Mouse (Mus musculus) limb, embryonic 10.5 days (tissue): ENCODE results near the gene Sar1b. TPM values are rescaled to one million over a fixed set of nuclear protein-coding genes. Genes with fewer than 3 reads are reported as not detected.
"Not testable (repeated sequence)": the region's sequence is repeated elsewhere in the genome, so short reads cannot be mapped to it uniquely, and the experiment has no call there.

ENCODE experiments used
- DNase-seq: peaks from one replicate; pipeline ENCODE4 v3.0.0-alpha.2; 2017; ENCODE audit warnings: low spot score
- H3K27ac ChIP-seq: fragments of 300-500 bp; sonication (generic); 2 replicates; pipeline ENCODE4 v1.5.1; 2016; ENCODE audit warnings: mild to moderate bottlenecking
- H3K27me3 ChIP-seq: fragments of 300-500 bp; sonication (generic); 2 replicates; pipeline ENCODE4 v1.6.1; 2016; ENCODE audit warnings: low read depth, mild to moderate bottlenecking; ENCODE audit not compliant: poor library complexity, severe bottlenecking
- H3K36me3 ChIP-seq: fragments of 300-500 bp; sonication (generic); 2 replicates; pipeline ENCODE4 v1.6.1; 2016; ENCODE audit warnings: mild to moderate bottlenecking, moderate library complexity
- H3K4me1 ChIP-seq: fragments of 300-500 bp; sonication (generic); 2 replicates; pipeline ENCODE4 v1.6.1; 2016
- H3K4me3 ChIP-seq: fragments of 300-500 bp; sonication (generic); 2 replicates; pipeline ENCODE4 v1.5.1; 2016; ENCODE audit warnings: mild to moderate bottlenecking, moderate library complexity
- H3K9me3 ChIP-seq: fragments of 300-500 bp; sonication (generic); replicated peaks from 2 replicates; pipeline ENCODE4 v1.6.1; 2016; ENCODE audit warnings: mild to moderate bottlenecking
- WGBS: fragments of 180-500 bp; shearing (Covaris S2); methylation state at CpG from one replicate; pipeline ENCODE4 v1.1.7; 2016; 5-methylcytosine and 5-hydroxymethylcytosine counted together
- polyA plus RNA-seq: library from polyadenylated mRNA; unstranded; fragments of >200 nt; fragmentation: Nextera tagmentation; extraction: Ambion mirVana; gene quantifications from 2 replicates; pipeline ENCODE4 v1.2.1, GENCODE M21; 2016

Gene Sar1b
- polyA plus RNA-seq, 1 experiment from 2014 or later: 96.8 TPM

DNA sequence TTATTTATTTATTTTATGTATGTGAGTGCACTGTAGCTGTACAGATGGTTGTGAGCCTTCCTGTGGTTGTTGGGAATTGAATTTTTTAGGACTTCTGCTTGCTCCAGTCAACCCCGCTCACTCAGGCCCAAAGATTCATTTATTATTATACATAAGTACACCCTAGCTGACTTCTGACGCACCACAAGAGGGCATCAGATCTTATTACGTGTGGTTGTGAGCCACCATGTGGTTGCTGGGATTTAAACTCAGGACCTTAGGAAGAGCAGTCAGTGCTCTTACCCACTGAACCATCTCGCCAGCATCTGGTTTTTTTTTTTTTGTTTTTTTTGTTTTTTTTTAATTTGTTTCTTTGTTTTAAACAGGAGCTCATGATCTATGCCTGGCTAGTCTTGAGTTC lies 26.2 kb downstream of the Sar1b start:
- not testable (repeated sequence) for H3K27ac ChIP-seq, H3K9me3 ChIP-seq, H3K4me1 ChIP-seq, H3K4me3 ChIP-seq, H3K27me3 ChIP-seq, DNase-seq
- peaks cover 73% of the 10 kb centered on the region for H3K36me3 ChIP-seq
- 87% methylated on average over 4 of the region's 4 CpGs for WGBS

DNA sequence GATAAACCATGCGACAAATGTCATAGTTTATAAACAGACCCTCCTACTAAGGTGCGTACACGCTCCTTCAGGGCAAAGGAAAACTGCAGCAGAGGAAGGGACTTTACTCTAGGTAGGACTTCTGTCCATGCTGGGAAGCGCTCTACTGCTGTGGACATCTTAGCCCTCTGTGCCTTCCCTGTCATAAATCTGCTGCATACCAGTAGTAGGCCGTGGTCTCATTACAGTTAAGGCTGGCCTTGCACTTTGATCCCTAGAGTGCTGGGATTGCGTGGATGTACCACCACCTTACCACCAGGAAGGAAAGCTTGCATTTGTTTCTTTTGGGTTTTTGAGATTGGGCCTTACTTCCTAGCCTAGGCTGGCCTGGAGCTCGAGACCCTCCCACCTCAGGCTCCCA lies 27.2 kb downstream of the Sar1b start:
- Histone ChIP-seq H3K4me1 (peaks cover 7% of the 10 kb centered on the region), H3K27ac (no peak overlapping the region), H3K36me3 (peaks cover 67% of the 10 kb centered on the region), H3K27me3 (no peaks in the 10 kb centered on the region), H3K9me3 (no peaks in the 10 kb centered on the region), H3K4me3 (no peak overlapping the region)
- 95% methylated on average over 7 of the region's 7 CpGs for WGBS
- DNase-seq: no peak

DNA sequence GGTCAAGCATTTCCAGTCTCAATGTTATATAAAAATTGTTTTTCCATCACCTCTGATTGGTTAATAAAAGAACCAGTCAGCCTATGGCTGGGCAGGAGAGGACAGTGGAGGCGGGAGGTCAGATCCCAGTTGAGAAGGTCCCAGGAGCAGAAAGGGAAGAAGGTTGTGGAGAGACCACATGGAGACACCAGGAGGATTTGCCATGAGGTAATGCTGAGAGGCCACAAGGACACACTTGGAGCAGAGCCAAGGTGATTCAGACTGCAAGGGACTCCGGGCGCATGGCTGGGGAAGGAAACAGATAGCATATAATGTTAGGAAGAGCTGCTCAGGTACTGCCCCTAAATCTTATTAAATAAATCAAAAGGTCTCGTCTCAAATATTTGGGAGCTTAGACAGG lies 32.8 kb downstream of the Sar1b start:
- DNase-seq: no peak
- no peak overlapping the region for H3K4me3 ChIP-seq
- 89% methylated on average over 4 of the region's 4 CpGs for WGBS
- H3K9me3 ChIP-seq: no peaks in the 10 kb centered on the region
- no peak overlapping the region for H3K27ac ChIP-seq
- H3K36me3 ChIP-seq: peaks cover 14% of the 10 kb centered on the region
- H3K27me3 ChIP-seq: no peaks in the 10 kb centered on the region
- peaks cover 13% of the 10 kb centered on the region for H3K4me1 ChIP-seq

DNA sequence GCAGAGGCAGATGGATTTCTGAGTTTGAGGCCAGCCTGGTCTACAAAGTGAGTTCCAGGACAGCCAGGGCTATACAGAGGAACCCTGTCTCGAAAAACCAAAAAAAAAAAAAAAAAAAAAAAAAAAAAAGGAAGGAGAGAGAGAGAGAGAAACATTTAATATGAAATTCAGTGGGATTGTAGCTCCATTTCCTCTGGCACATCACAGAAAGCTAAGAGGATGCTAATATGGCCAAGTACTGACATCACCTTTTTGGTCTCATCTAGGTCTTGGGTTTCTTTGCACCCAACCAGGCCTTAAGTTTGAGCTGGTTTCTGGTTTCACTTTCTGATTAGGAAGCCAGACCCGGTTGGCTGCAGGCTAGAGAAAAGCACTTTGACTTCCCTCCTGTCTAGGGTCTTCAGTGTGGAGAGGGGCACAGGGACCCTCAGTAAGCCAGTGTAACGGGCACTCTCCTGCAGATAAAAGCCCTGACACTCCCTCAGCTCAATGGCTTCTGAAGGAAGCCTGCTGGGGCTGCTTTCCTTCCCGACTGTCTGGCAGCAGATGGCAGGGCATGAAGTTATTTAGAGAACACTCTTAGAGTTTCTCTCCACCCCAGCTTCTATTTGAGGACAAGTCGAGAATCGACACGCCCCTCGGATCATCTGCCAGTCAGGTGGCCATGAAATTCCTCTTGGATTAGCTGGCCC lies 37.3 kb downstream of the Sar1b start:
- H3K9me3 ChIP-seq: no peaks in the 10 kb centered on the region
- WGBS: 41% methylated on average over 8 of the region's 8 CpGs
- H3K27me3 ChIP-seq: no peaks in the 10 kb centered on the region
- H3K4me1 ChIP-seq: peaks cover 10% of the 10 kb centered on the region
- no peaks in the 10 kb centered on the region for H3K36me3 ChIP-seq
- H3K27ac ChIP-seq: no peak overlapping the region
- no peak for DNase-seq
- no peak overlapping the region for H3K4me3 ChIP-seq

DNA sequence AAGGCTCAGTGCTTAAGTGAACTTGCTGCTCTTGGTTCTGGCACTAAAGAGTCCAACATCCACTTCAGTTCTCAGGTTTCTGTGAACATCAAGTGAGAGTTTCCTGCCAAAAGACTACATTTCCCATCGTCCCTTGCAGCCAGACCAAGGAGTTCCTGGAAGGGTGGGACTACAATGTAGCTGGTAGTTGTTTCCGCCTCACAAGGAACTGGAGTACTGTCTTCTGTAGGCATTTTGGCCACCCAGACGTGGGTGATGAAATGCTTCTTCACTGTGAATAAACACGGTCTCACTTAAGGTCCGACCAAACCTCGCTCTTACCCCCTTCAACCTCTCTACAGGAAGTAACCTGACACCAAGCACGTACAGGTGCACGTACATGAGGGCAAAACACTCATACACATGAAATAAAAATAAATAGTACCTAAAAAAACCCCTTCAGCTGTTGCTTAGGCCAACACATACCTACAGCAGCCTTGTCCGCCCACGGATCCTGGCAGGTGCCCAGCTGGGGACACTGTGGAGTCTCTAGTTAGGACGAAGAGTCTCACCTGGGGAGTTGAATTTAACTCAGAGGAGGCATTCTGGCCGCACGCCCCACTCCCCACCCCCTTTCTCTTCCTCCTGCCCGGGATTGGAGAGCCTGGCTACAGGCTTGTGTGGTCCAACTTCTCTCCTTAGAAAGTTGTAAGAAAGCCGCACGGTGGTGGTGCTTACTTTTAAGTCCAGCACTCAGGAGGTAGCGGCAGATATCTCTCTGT lies 41.9 kb downstream of the Sar1b start:
- peak; percentile 63 for DNase-seq
- no peaks in the 10 kb centered on the region for H3K36me3 ChIP-seq
- no peaks in the 10 kb centered on the region for H3K27me3 ChIP-seq
- H3K9me3 ChIP-seq: no peaks in the 10 kb centered on the region
- WGBS: 21% methylated on average over 17 of the region's 17 CpGs
- peaks cover 24% of the 10 kb centered on the region for H3K4me1 ChIP-seq
- peak overlapping the region; percentile 75 for H3K27ac ChIP-seq
- H3K4me3 ChIP-seq: peak overlapping the region; percentile 56

DNA sequence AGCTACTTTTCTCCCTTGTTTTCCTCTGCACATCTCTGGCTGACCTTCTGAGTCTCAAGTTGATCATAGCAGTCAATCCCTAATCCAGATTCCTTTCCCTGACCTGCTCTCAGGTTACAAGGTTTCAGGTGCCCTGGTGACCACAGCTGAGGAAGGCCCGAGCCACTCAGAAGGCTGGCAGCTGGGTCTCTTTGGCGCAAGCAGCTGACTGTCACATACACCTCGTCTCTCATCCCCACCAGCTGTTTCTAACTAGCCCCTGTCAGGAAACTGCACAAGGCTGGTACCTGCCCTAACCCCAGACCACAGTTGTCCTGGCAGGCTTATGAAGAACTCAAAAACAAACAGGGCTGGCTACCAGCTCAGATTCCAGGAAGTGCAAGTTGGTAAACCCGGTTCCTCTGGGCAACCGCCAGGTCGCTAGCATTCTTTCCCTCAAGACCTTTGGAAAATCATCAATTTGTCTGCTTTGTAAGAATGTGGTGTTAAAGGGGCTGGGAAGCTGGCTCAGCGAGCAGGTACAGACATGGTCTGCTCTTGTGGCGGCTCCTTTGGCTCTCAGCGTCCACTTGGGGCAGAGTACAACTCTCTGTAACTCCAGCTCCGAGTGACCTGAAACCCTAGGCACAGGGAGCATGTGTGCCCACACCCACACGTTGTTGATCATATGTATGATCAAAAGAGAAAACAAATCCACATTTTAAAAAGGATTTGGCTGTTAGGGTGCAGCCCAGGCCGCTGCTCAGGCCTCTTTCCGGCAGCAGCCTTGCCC lies 43.8 kb downstream of the Sar1b start:
- Histone ChIP-seq H3K9me3 (no peaks in the 10 kb centered on the region), H3K36me3 (no peaks in the 10 kb centered on the region), H3K4me1 (peaks cover 19% of the 10 kb centered on the region), H3K27me3 (no peaks in the 10 kb centered on the region), H3K4me3 (no peak overlapping the region), H3K27ac (peak overlapping the region; percentile 44; the same call in 1 of the 2 replicates)
- WGBS: 48% methylated on average over 13 of the region's 13 CpGs
- DNase-seq: no peak

DNA sequence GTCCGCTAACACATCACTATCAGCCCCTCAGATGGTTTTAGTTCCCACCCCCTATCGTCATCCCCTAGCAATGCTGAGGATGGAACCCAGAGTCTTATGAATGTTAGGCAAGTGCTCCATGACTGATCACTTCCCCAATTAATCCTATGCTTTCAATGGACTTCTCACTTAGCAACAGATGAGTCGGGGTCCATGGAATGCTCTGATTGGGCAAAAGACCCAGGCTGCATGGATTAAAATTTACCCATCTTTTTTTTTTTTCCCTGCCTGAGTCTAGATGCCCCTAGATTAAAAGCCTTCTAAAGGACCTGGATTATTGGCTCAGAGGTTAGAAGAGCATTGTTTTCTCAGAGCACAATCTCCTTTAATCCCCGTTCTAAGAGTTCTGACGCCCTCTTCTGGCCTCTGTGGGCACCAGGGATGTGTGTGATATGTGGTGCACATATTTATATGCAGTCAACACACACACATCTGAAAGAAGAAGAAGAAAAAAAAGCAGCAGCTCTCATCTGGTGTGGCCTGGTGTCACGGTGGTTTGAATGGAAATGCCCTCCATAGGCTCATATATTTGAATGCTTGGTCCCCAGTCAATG lies 46.2 kb downstream of the Sar1b start:
- Histone ChIP-seq H3K9me3 (no peaks in the 10 kb centered on the region), H3K27me3 (no peaks in the 10 kb centered on the region), H3K4me1 (peaks cover 19% of the 10 kb centered on the region), H3K4me3 (no peak overlapping the region), H3K27ac (no peak overlapping the region), H3K36me3 (no peaks in the 10 kb centered on the region)
- WGBS: 67% methylated on average over 6 of the region's 6 CpGs
- no peak for DNase-seq

DNA sequence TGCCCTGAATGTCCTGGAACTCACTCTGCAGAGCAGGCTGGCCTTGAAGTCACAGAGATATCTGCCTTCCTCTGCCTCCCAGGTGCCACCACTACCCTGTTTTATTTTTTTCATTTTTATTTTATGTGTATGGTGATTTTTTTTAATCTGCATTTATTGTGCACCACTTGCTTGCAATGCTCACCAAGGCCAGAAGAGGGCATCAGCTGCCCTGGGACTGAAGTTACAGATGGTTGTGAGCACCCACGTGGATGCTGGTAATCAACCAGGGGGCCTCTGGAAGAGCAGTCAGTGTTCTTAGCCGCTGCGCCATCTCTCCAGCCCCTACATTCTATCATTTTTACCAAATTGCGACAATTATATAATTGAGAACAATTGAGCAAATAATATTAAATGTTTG lies 47.7 kb downstream of the Sar1b start:
- Histone ChIP-seq H3K9me3 (no peaks in the 10 kb centered on the region), H3K27me3 (no peaks in the 10 kb centered on the region), H3K4me1 (peaks cover 11% of the 10 kb centered on the region), H3K4me3 (no peak overlapping the region), H3K36me3 (no peaks in the 10 kb centered on the region), H3K27ac (no peak overlapping the region)
- 86% methylated on average over 4 of the region's 4 CpGs for WGBS
- no peak for DNase-seq

DNA sequence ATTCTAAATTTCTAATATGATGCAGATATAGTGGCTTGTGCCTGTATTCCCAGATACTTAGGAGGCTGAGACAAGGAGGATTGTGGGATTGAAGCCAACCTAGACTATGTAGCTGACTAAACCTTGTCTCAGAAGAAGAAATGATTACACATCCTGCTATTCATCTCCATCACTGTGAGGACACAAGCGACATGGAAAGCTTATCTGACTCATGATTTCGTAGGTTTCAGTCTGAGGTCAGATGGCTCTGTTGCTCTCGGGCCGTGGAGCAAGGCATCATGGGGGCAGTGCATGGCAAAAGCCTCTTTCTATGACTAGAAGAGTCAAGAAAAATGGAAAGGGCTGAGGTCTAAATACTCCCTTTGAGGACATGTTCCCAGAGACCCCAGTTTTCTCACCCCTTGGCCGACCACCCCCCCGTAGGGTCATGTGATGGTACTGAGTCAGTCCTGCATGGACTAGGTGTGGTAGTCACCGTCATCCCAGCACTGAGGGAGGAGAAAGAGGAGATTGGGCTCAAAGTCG lies 48.6 kb downstream of the Sar1b start:
- H3K9me3 ChIP-seq: no peaks in the 10 kb centered on the region
- no peak overlapping the region for H3K27ac ChIP-seq
- H3K4me1 ChIP-seq: peaks cover 10% of the 10 kb centered on the region
- no peak for DNase-seq
- no peak overlapping the region for H3K4me3 ChIP-seq
- H3K27me3 ChIP-seq: no peaks in the 10 kb centered on the region
- H3K36me3 ChIP-seq: no peaks in the 10 kb centered on the region
- WGBS: 91% methylated on average over 8 of the region's 8 CpGs

DNA sequence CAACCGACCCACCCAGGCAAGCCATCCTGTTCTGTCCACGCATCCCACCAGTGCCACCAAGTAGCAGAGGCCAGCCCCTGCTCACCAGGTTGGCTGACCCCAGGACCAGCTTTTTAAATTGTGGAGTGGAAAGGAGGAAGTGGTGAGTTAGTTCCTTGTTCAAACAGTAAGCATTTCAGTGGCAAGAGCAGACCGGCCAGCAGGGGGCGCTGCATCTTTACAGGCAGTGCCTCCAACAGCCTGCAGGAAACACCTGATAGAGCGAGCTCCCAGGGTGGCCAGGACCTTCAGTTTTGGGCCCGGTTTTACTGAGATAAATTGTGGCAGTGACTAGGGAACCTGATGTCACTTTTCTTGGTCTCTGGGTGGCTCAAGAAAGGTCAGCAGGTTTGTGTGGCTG lies 54.3 kb downstream of the Sar1b start:
- 45% methylated on average over 6 of the region's 6 CpGs for WGBS

DNA sequence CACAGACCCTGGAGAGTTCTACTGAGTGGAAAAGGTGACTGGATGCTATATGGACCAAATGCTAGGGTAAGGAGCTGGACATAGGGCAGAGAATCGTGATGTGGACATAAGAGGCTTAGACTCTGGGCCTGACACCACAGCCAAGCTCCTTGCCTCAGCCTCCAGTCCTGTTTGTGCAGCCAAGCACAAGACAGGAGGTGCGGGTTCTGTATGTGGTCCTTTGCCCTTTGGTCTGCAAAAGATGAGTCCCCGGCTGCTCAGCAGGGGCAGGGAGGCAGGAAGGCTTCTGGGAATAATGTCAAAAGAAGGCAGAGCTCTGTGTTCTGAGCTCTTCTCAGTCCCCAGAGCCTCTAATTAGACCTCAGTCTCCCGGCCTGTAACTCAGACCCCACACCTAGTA lies 55.4 kb downstream of the Sar1b start:
- H3K9me3 ChIP-seq: no peaks in the 10 kb centered on the region
- no peaks in the 10 kb centered on the region for H3K36me3 ChIP-seq
- no peak overlapping the region for H3K27ac ChIP-seq
- no peak overlapping the region for H3K4me3 ChIP-seq
- H3K27me3 ChIP-seq: no peaks in the 10 kb centered on the region
- DNase-seq: no peak
- H3K4me1 ChIP-seq: peaks cover 4% of the 10 kb centered on the region
- WGBS: 91% methylated on average over 4 of the region's 4 CpGs

More for the DNA sequence above, 54.3 kb downstream of the Sar1b start:
- no peaks in the 10 kb centered on the region for H3K36me3 ChIP-seq
- no peaks in the 10 kb centered on the region for H3K27me3 ChIP-seq
- H3K4me3 ChIP-seq: no peak overlapping the region
- peak; percentile 96 for DNase-seq
- H3K4me1 ChIP-seq: peaks cover 4% of the 10 kb centered on the region
- no peaks in the 10 kb centered on the region for H3K9me3 ChIP-seq
- no peak overlapping the region for H3K27ac ChIP-seq

DNA sequence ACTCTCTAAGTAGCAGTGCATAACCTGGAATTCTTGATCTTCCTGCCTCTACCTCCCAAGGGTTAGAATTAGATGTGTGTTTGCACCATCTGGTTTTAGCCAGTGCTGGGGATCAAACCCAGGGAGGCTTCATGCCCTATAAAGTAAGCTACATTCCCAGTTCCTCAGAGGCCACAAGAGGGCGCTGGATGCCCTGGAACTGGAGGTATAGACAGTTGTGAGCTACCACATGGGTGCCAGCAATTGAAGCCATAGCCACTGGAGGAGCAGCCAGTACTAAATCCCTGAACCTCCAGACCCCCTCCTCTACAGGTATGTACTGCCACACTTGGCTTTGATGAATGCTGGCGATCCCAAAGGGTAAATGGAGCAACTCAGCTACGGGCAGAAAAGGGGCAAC lies 56.5 kb downstream of the Sar1b start:
- Histone ChIP-seq H3K4me3 (no peak overlapping the region), H3K27ac (no peak overlapping the region), H3K36me3 (no peaks in the 10 kb centered on the region), H3K9me3 (no peaks in the 10 kb centered on the region), H3K27me3 (no peaks in the 10 kb centered on the region), H3K4me1 (peaks cover 4% of the 10 kb centered on the region)
- 76% methylated on average over 3 of the region's 3 CpGs for WGBS
- no peak for DNase-seq
